Mouse (Mus musculus) ES-E14 (cell line): ENCODE results near the gene Kat2a.

ENCODE experiments used
- CHD2 ChIP-seq: IDR thresholded peaks from 2 replicates; pipeline ENCODE4 v1.6.1; 2014; ENCODE audit warnings: mild to moderate bottlenecking, low read depth, low read length, inconsistent platforms
- HCFC1 ChIP-seq: IDR thresholded peaks from 2 replicates; pipeline ENCODE4 v1.6.1; 2012; ENCODE audit warnings: low read length, inconsistent platforms, borderline replicate concordance; ENCODE audit not compliant: insufficient read depth
- ZNF384 ChIP-seq: IDR thresholded peaks from 2 replicates; pipeline ENCODE4 v1.6.1; 2012; ENCODE audit warnings: low read depth, low read length, inconsistent platforms

DNA sequence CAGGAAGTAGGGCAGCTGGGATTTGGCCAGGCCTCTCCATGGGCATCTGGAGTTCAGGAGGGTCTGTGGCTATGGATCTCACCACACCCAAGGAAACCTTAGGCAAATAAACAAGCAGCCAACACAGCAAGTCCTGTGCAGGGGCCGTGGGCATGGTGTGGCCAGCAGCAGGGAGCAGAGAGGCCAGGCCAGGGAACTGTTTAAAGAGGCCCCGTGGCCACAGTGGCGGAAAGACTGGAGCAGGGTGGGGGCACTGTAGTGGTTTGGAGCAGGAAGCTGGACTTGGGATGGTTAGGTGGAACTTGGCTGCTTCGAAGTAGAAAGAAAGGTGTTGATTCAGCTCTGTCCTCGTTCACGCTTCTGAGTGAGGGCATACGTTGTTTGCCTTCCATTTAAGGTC lies 25.0 kb downstream of the Kat2a start:
- TF ChIP-seq HCFC1 = no peak
- TF ChIP-seq ZNF384 = no peak
- TF ChIP-seq CHD2 = no peak
